Mouse (Mus musculus) kidney, adult 2 months (tissue): ENCODE data around the gene Apol9a. TPM values are rescaled to one million over a fixed set of nuclear protein-coding genes. Genes with fewer than 3 reads are reported as not detected.

ENCODE experiments used
- DNase-seq: peaks from one replicate; pipeline ENCODE4 v3.0.0; 2021
- H3K27ac ChIP-seq: fragments of 200-500 bp; 2 replicates; pipeline ENCODE4 v1.5.1; 2012; ENCODE audit warnings: low read depth, low read length, control low read depth, inconsistent platforms; ENCODE audit not compliant: insufficient read depth
- H3K27me3 ChIP-seq: fragments of 200-500 bp; replicated peaks from 2 replicates; pipeline ENCODE4 v1.6.1; 2012; ENCODE audit warnings: mild to moderate bottlenecking, moderate library complexity, low read length, inconsistent platforms; ENCODE audit not compliant: control insufficient read depth, insufficient read depth
- H3K36me3 ChIP-seq: fragments of 200-500 bp; 2 replicates; pipeline ENCODE4 v1.6.1; 2012; ENCODE audit warnings: mild to moderate bottlenecking, moderate library complexity, low read length, inconsistent platforms; ENCODE audit not compliant: control insufficient read depth, insufficient read depth
- H3K4me1 ChIP-seq: fragments of 200-500 bp; 2 replicates; pipeline ENCODE4 v1.6.1; 2011; ENCODE audit warnings: low read length; ENCODE audit not compliant: control insufficient read depth, insufficient read depth
- H3K4me3 ChIP-seq: fragments of 200-500 bp; 2 replicates; pipeline ENCODE4 v1.5.1; 2011; ENCODE audit warnings: mild to moderate bottlenecking, low read depth, low read length, control low read depth; ENCODE audit not compliant: insufficient read depth
- CTCF ChIP-seq: fragments of 200-500 bp; conservative IDR thresholded peaks from 2 replicates; pipeline ENCODE4 v1.5.1; 2011; ENCODE audit warnings: low read depth, mild to moderate bottlenecking, control low read depth, low read length, moderate library complexity, mixed read lengths; ENCODE audit not compliant: insufficient read depth, insufficient read length
- POLR2A ChIP-seq: fragments of 200-500 bp; IDR thresholded peaks from one replicate; pipeline ENCODE4 v1.6.1; 2011; ENCODE audit warnings: low read depth, low read length, control low read depth
- WGBS: fragments of 180-500 bp; shearing (Covaris S2); methylation state at CpG from one replicate; pipeline ENCODE4 v1.1.7; 2018; 5-methylcytosine and 5-hydroxymethylcytosine counted together
- polyA plus RNA-seq: library from polyadenylated mRNA; depleted of rRNA; stranded (reverse); fragments of >200 nt; gene quantifications from 2 replicates; pipeline ENCODE4 v1.2.3, GENCODE M21; 2012

Gene Apol9a
- polyA plus RNA-seq, 1 experiment: 1.5 TPM

- WGBS: 71% methylated on average over 11 of the region's 11 CpGs
- Histone ChIP-seq H3K27me3 (no peaks in the 10 kb centered on the region), H3K4me1 (no peaks in the 10 kb centered on the region), H3K27ac (no peak overlapping the region), H3K4me3 (no peak overlapping the region), H3K36me3 (no peaks in the 10 kb centered on the region)
- peak; percentile 54 for DNase-seq
- TF ChIP-seq POLR2A: no peak
- TF ChIP-seq CTCF: no peak
Measured at GRCm38 (mm10) chr15:77382271-77382850, 28.6 kb downstream of the Apol9a start.

GRCm38 (mm10) chr15:77381481-77381880, 29.5 kb downstream of the Apol9a start:
- TF ChIP-seq CTCF: no peak
- TF ChIP-seq POLR2A: no peak
- no peak overlapping the region for H3K4me3 ChIP-seq
- DNase-seq: no peak
- 84% methylated on average over 6 of the region's 6 CpGs for WGBS
- no peaks in the 10 kb centered on the region for H3K4me1 ChIP-seq
- H3K27ac ChIP-seq: no peak overlapping the region
- H3K27me3 ChIP-seq: no peaks in the 10 kb centered on the region
- no peaks in the 10 kb centered on the region for H3K36me3 ChIP-seq

GRCm38 (mm10) chr15:77379921-77380320, 31.0 kb downstream of the Apol9a start:
- H3K36me3 ChIP-seq: no peaks in the 10 kb centered on the region
- WGBS: 50% methylated on average over 4 of the region's 4 CpGs

GRCm38 (mm10) chr15:77377419-77377818, 33.5 kb downstream of the Apol9a start:
- no peak for TF ChIP-seq CTCF
- TF ChIP-seq POLR2A: no peak
- no peaks in the 10 kb centered on the region for H3K4me1 ChIP-seq
- no peak overlapping the region for H3K4me3 ChIP-seq
- H3K36me3 ChIP-seq: no peaks in the 10 kb centered on the region
- no peaks in the 10 kb centered on the region for H3K27me3 ChIP-seq
- 94% methylated on average over 4 of the region's 4 CpGs for WGBS
- no peak for DNase-seq
- H3K27ac ChIP-seq: no peak overlapping the region

More at GRCm38 (mm10) chr15:77379921-77380320, 31.0 kb downstream of the Apol9a start:
- Histone ChIP-seq H3K27me3 (no peaks in the 10 kb centered on the region), H3K4me1 (no peaks in the 10 kb centered on the region), H3K27ac (no peak overlapping the region), H3K4me3 (no peak overlapping the region)
- DNase-seq: no peak
- TF ChIP-seq POLR2A: no peak
- TF ChIP-seq CTCF: no peak

- TF ChIP-seq POLR2A (no peak), CTCF (no peak)
Measured at GRCm38 (mm10) chr15:77376920-77377319, 34.0 kb downstream of the Apol9a start.

GRCm38 (mm10) chr15:77370588-77370987, 40.3 kb downstream of the Apol9a start:
- no peaks in the 10 kb centered on the region for H3K27me3 ChIP-seq
- WGBS: 83% methylated on average over 8 of the region's 8 CpGs
- H3K4me3 ChIP-seq: no peak overlapping the region
- H3K27ac ChIP-seq: no peak overlapping the region
- no peaks in the 10 kb centered on the region; the same call in 1 of the 2 replicates for H3K4me1 ChIP-seq
- no peak for TF ChIP-seq POLR2A
- no peak for TF ChIP-seq CTCF
- no peaks in the 10 kb centered on the region for H3K36me3 ChIP-seq
- no peak for DNase-seq

More at GRCm38 (mm10) chr15:77376920-77377319, 34.0 kb downstream of the Apol9a start:
- H3K27ac ChIP-seq: no peak overlapping the region
- H3K27me3 ChIP-seq: no peaks in the 10 kb centered on the region
- H3K4me1 ChIP-seq: no peaks in the 10 kb centered on the region
- no peak overlapping the region for H3K4me3 ChIP-seq
- 61% methylated on average over 7 of the region's 7 CpGs for WGBS
- no peaks in the 10 kb centered on the region for H3K36me3 ChIP-seq
- no peak for DNase-seq

GRCm38 (mm10) chr15:77369981-77370380, 41.0 kb downstream of the Apol9a start:
- Histone ChIP-seq H3K27ac (no peak overlapping the region), H3K27me3 (no peaks in the 10 kb centered on the region), H3K4me1 (no peaks in the 10 kb centered on the region; the same call in 1 of the 2 replicates), H3K4me3 (no peak overlapping the region), H3K36me3 (no peaks in the 10 kb centered on the region)
- no peak for DNase-seq
- WGBS: 94% methylated on average over 21 of the region's 21 CpGs
- no peak for TF ChIP-seq POLR2A
- no peak for TF ChIP-seq CTCF
